Mouse (Mus musculus): Measurements from ENCODE around the gene Setd7.

DNA sequence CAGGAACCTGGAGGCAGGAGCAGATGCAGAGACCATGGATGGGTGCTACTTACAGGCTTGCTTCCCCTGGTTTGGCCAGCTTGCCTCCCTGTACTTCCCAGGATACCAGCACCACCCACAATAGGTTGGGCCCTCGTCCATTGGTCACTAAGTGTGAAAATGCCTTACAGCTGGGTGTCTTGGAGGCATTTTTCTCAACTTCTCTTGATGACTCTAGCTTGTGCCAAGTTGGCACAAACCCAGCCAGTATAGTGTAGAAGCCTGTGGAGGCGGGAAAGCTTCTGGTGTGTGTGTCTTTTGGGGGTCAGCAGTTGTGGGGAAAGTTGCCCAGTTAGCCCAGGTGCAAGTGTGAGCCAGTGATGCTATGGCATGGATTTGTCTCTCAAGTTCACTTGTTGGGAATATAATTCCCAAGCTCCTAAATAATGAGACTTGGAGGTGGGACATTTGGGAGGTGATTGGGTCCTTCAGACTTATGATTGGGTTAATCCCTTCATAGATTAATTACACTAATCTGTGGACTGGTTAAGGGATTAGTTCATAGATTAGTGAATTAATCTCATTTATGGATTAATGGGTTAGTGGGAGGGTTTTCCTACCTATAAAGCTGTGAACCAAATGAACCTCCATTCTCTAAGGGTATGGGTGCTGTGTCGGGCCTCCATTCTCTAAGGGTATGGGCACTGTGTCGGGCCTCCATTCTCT lies 74.0 kb downstream of the Setd7 start:
- TF ChIP-seq CTCF (conservative IDR thresholded peaks at IDR 0.05; ENCODE audit: insufficient read depth, insufficient read length, low read depth, low read length) (no peak), POLR2A (IDR thresholded peaks at IDR 0.05; ENCODE audit: low read depth, low read length) (no peak)

Measured in kidney, adult 2 months (tissue).